Mouse (Mus musculus) liver, adult (tissue): ENCODE results near the gene Ndufaf2.

ENCODE experiments used
- GATA4 ChIP-seq: IDR thresholded peaks from 2 replicates; pipeline ENCODE4 v1.6.1; 2014; ENCODE audit warnings: mild to moderate bottlenecking, low read length; ENCODE audit not compliant: insufficient replicate concordance

Gene Ndufaf2

GRCm38 (mm10) chr13:107954445-107955261 is 203.8 kb downstream of the Ndufaf2 start:
- TF ChIP-seq GATA4 = no peak

GRCm38 (mm10) chr13:107954100-107954444 is 204.4 kb downstream of the Ndufaf2 start:
- no peak; the same call in 1 of the 2 replicates for TF ChIP-seq GATA4
